Mouse (Mus musculus): Measurements from ENCODE around the gene Atp5d. TPM values are rescaled to one million over a fixed set of nuclear protein-coding genes. Genes with fewer than 3 reads are reported as not detected.
A peak's percentile ranks its signal among the peaks of the same experiment; 100 is the strongest.

Gene Atp5d
- total and polyA plus RNA-seq, 3 experiments: 81.9 to 1,539 (median 248) TPM

GRCm38 (mm10) chr10:80146568-80147011 is 8.2 kb downstream of the Atp5d start:
- H3K36me3 ChIP-seq (replicated peaks): peaks cover 65% of the 10 kb centered on the region
- TF ChIP-seq GATA1 (IDR thresholded peaks at IDR 0.05; ENCODE audit: borderline replicate concordance, low read length): no peak
- TF ChIP-seq CTCF (IDR thresholded peaks at IDR 0.05; ENCODE audit: low read depth, low read length): no peak
- TF ChIP-seq TAL1 (conservative IDR thresholded peaks at IDR 0.05; ENCODE audit: low read depth, low read length): no peak
- TF ChIP-seq GATA2 (IDR thresholded peaks at IDR 0.05; ENCODE audit: borderline replicate concordance, low read depth, low read length): no peak
- TF ChIP-seq POLR2AphosphoS5 (IDR thresholded peaks at IDR 0.05; ENCODE audit: insufficient replicate concordance, low read depth, low read length): no peak
- H3K27me3 ChIP-seq (ENCODE audit: insufficient read depth, low read length): no peaks in the 10 kb centered on the region
- ATAC-seq (ENCODE audit: extremely low read depth, insufficient number of reproducible peaks, low FRiP score, poor library complexity, severe bottlenecking) (no peak), DNase-seq (ENCODE audit: low spot score) (no peak)
- peak overlapping the region; percentile 94; the same call in 1 of the 2 replicates for H3K4me3 ChIP-seq (ENCODE audit: low read depth, low read length)
- H3K4me1 ChIP-seq (ENCODE audit: insufficient read depth, low read depth, low read length): peaks cover 70% of the 10 kb centered on the region
- no peaks in the 10 kb centered on the region for H3K9me3 ChIP-seq (replicated peaks)

GRCm38 (mm10) chr10:80147146-80147718 is 8.8 kb downstream of the Atp5d start:
- Histone ChIP-seq H3K4me3 (ENCODE audit: low read depth, low read length) (peak overlapping the region; percentile 94; the same call in 1 of the 2 replicates), H3K4me1 (ENCODE audit: insufficient read depth, low read depth, low read length) (peaks cover 72% of the 10 kb centered on the region), H3K36me3 (replicated peaks) (peaks cover 71% of the 10 kb centered on the region), H3K27me3 (ENCODE audit: insufficient read depth, low read length) (no peaks in the 10 kb centered on the region), H3K9me3 (replicated peaks) (no peaks in the 10 kb centered on the region)
- DNase-seq (ENCODE audit: low spot score) (no peak), ATAC-seq (ENCODE audit: extremely low read depth, insufficient number of reproducible peaks, low FRiP score, poor library complexity, severe bottlenecking) (no peak)
- TF ChIP-seq GATA1 (IDR thresholded peaks at IDR 0.05; ENCODE audit: borderline replicate concordance, low read length): no peak
- TF ChIP-seq TAL1 (conservative IDR thresholded peaks at IDR 0.05; ENCODE audit: low read depth, low read length): no peak
- TF ChIP-seq GATA2 (IDR thresholded peaks at IDR 0.05; ENCODE audit: borderline replicate concordance, low read depth, low read length): no peak
- TF ChIP-seq CTCF (IDR thresholded peaks at IDR 0.05; ENCODE audit: low read depth, low read length): no peak
- no peak for TF ChIP-seq POLR2AphosphoS5 (IDR thresholded peaks at IDR 0.05; ENCODE audit: insufficient replicate concordance, low read depth, low read length)

GRCm38 (mm10) chr10:80147719-80148601 is 9.5 kb downstream of the Atp5d start, which contains the start of gene Midn:
Midn (plus strand) TSS chr10:80148272.
- TF ChIP-seq CTCF (IDR thresholded peaks at IDR 0.05; ENCODE audit: low read depth, low read length) (0 out of 2 replicates have a peak, but pooled peaks have one; percentile 17), GATA1 (IDR thresholded peaks at IDR 0.05; ENCODE audit: borderline replicate concordance, low read length) (no peak)
- DNase-seq (ENCODE audit: low spot score) (peak; percentile 65), ATAC-seq (ENCODE audit: extremely low read depth, insufficient number of reproducible peaks, low FRiP score, poor library complexity, severe bottlenecking) (no peak)
- Histone ChIP-seq H3K4me3 (ENCODE audit: low read depth, low read length) (peak within 1 kb of the TSS; percentile 94), H3K4me1 (ENCODE audit: insufficient read depth, low read depth, low read length) (peaks cover 73% of the 10 kb centered on the region), H3K27me3 (ENCODE audit: insufficient read depth, low read length) (no peaks in the 10 kb centered on the region), H3K9me3 (replicated peaks) (no peaks in the 10 kb centered on the region), H3K36me3 (replicated peaks) (peaks cover 75% of the 10 kb centered on the region)

GRCm38 (mm10) chr10:80148610-80149290 is 10.3 kb downstream of the Atp5d start:
- peak; percentile 76 for DNase-seq (ENCODE audit: low spot score)
- peaks cover 73% of the 10 kb centered on the region for H3K4me1 ChIP-seq (ENCODE audit: insufficient read depth, low read depth, low read length)

DNA sequence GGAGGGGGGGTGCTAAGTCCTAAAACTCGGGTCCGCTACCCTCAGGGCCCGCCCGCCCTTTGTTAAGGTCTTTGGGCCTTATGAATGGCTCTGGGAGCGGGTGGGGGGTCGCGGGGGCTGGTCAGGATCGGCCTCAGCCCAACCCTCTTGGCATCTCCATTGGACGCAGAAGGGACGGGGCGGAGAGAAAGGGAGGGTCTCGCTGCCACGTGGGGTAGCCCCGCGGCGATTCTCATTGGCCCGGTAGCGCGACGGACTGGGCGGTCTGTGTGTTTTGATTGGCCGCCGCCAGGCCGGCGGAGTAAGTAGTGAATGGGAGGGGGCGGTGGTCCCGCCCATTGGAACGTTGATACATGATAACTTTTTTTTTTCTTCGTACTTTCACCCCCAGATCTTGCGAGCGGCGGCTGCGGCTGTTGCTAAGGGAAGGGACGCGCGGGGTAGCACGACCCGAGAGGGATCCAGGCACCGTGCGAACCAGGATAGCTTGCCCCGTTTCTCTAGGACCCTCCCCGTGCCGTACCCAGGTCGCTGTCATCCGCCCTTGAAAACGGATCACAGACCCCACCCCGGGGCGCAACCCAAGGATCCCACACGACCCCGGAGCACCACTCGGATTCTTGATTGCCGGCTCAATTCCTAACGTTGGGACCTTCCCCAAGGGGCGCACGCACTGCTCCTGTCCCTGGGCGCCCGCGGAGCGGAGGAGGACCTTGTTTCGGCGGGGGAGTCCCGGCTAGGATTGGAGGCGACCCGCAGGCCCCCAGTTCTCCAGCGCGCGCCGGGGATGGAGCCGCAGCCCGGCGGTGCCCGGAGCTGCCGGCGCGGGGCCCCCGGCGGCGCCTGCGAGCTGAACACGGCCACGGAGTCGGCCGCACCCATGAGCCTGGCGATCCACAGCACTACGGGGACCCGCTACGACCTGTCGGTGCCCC is 11.1 kb downstream of the Atp5d start:
- H3K9me3 ChIP-seq (replicated peaks): no peaks in the 10 kb centered on the region
- H3K4me3 ChIP-seq (ENCODE audit: low read depth, low read length): peak overlapping the region; percentile 94
- peaks cover 73% of the 10 kb centered on the region for H3K4me1 ChIP-seq (ENCODE audit: insufficient read depth, low read depth, low read length)
- ATAC-seq (ENCODE audit: extremely low read depth, insufficient number of reproducible peaks, low FRiP score, poor library complexity, severe bottlenecking) (peak; percentile 79), DNase-seq (ENCODE audit: low spot score) (peak; percentile 89)
- H3K27me3 ChIP-seq (ENCODE audit: insufficient read depth, low read length): no peaks in the 10 kb centered on the region
- peaks cover 76% of the 10 kb centered on the region for H3K36me3 ChIP-seq (replicated peaks)
- no peak for TF ChIP-seq CTCF (IDR thresholded peaks at IDR 0.05; ENCODE audit: low read depth, low read length)
- no peak for TF ChIP-seq TAL1 (conservative IDR thresholded peaks at IDR 0.05; ENCODE audit: low read depth, low read length)
- no peak for TF ChIP-seq POLR2AphosphoS5 (IDR thresholded peaks at IDR 0.05; ENCODE audit: insufficient replicate concordance, low read depth, low read length)
- TF ChIP-seq GATA2 (IDR thresholded peaks at IDR 0.05; ENCODE audit: borderline replicate concordance, low read depth, low read length): no peak
- no peak for TF ChIP-seq GATA1 (IDR thresholded peaks at IDR 0.05; ENCODE audit: borderline replicate concordance, low read length)

More at GRCm38 (mm10) chr10:80148610-80149290, 10.3 kb downstream of the Atp5d start:
- peaks cover 76% of the 10 kb centered on the region for H3K36me3 ChIP-seq (replicated peaks)
- no peaks in the 10 kb centered on the region for H3K9me3 ChIP-seq (replicated peaks)
- H3K27me3 ChIP-seq (ENCODE audit: insufficient read depth, low read length): no peaks in the 10 kb centered on the region
- peak; percentile 22 for ATAC-seq (ENCODE audit: extremely low read depth, insufficient number of reproducible peaks, low FRiP score, poor library complexity, severe bottlenecking)
- peak overlapping the region; percentile 94 for H3K4me3 ChIP-seq (ENCODE audit: low read depth, low read length)
- no peak for TF ChIP-seq GATA2 (IDR thresholded peaks at IDR 0.05; ENCODE audit: borderline replicate concordance, low read depth, low read length)
- no peak for TF ChIP-seq GATA1 (IDR thresholded peaks at IDR 0.05; ENCODE audit: borderline replicate concordance, low read length)
- TF ChIP-seq POLR2AphosphoS5 (IDR thresholded peaks at IDR 0.05; ENCODE audit: insufficient replicate concordance, low read depth, low read length): no peak
- no peak for TF ChIP-seq TAL1 (conservative IDR thresholded peaks at IDR 0.05; ENCODE audit: low read depth, low read length)
- no peak for TF ChIP-seq CTCF (IDR thresholded peaks at IDR 0.05; ENCODE audit: low read depth, low read length)

Data from G1E (cell line).